Mouse (Mus musculus): ENCODE results near the gene Iffo2.

- TF ChIP-seq CTCF (IDR thresholded peaks at IDR 0.05; ENCODE audit: low read depth, low read length) (peak; percentile 99), POLR2A (IDR thresholded peaks at IDR 0.05; ENCODE audit: borderline replicate concordance, low read depth, low read length) (no peak)
These were observed 81.2 kb downstream of the Iffo2 start for GRCm38 (mm10) chr4:139611542-139611953.

Data from bone marrow macrophage, adult 2 months (primary cell).